13 mouse cellular contexts compared by ENCODE assay signal in genomic region chr12:118186120-118186880, GRCm38 (mm10). TPM values are rescaled to one million over a fixed set of nuclear protein-coding genes. Genes with fewer than 3 reads are reported as not detected.
DNase-seq lines count a peak whose midpoint lies in the region; ATAC-seq and TF ChIP-seq lines count a peak whose summit lies in the region.
"Had no signal": no experiment of that assay in that cellular context is flagged by ENCODE, and none has a peak within 500 bp of the region (broad histone marks: within the 10 kb centered on the region; RNA-seq: fewer than 3 reads in every experiment).

No protein-coding gene starts in this region.

- TF ChIP-seq EP300 in heart, postnatal 0 days (IDR thresholded peaks at IDR 0.05; ENCODE audit: low read depth): no peak

- H3K9ac ChIP-seq in heart, postnatal 0 days (replicated peaks; ENCODE audit: low read depth, low read length): no peak overlapping the region
- no peak overlapping the region for H3K9ac ChIP-seq in intestine, embryonic 16.5 days (ENCODE audit: low read depth, low read length)
- H3K9ac ChIP-seq in liver, embryonic 15.5 days: no peak overlapping the region
- H3K9ac ChIP-seq in forebrain, embryonic 16.5 days (replicated peaks; ENCODE audit: low read depth, low read length): no peak overlapping the region
- H3K9ac ChIP-seq: neural tube, embryonic 15.5 days had no signal

- 0 out of 2 replicates have a peak, but pooled peaks cover 3% of the 10 kb centered on the region for H3K4me1 ChIP-seq in heart, postnatal 0 days (ENCODE audit: control insufficient read depth, insufficient read depth)
- peaks cover 21% of the 10 kb centered on the region for H3K4me1 ChIP-seq in intestine, embryonic 16.5 days (ENCODE audit: control insufficient read depth, insufficient read depth, low read length)
- H3K4me1 ChIP-seq in liver, embryonic 15.5 days (replicated peaks): 0 out of 2 replicates have a peak, but pooled peaks cover 13% of the 10 kb centered on the region
- peaks cover 13% of the 10 kb centered on the region for H3K4me1 ChIP-seq in cerebellum, adult 2 months (ENCODE audit: control insufficient read depth, insufficient read depth, low read length)
- H3K4me1 ChIP-seq in forebrain, embryonic 16.5 days (replicated peaks; ENCODE audit: control insufficient read depth, insufficient read depth, low read length): no peaks in the 10 kb centered on the region

- no peak for TF ChIP-seq POLR2A in cerebellum, adult 2 months (IDR thresholded peaks at IDR 0.05; ENCODE audit: borderline replicate concordance, insufficient read depth, low read length)

- H3K4me3 ChIP-seq in heart, postnatal 0 days (ENCODE audit: low read depth, low read length): no peak overlapping the region
- no peak overlapping the region for H3K4me3 ChIP-seq in intestine, embryonic 16.5 days (ENCODE audit: low read length)
- no peak overlapping the region for H3K4me3 ChIP-seq in liver, embryonic 15.5 days (replicated peaks)
- H3K4me3 ChIP-seq in cerebellum, adult 2 months (replicated peaks; ENCODE audit: insufficient read depth, low read depth, low read length): no peak overlapping the region
- no peak overlapping the region for H3K4me3 ChIP-seq in forebrain, embryonic 16.5 days (replicated peaks; ENCODE audit: low read length)
- H3K4me3 ChIP-seq: neural tube, embryonic 15.5 days had no signal

- no peak; the same call in 1 of the 2 replicates for ATAC-seq in heart, postnatal 0 days (ENCODE audit: insufficient read depth, low read depth)
- peak; percentile 76 for ATAC-seq in intestine, embryonic 16.5 days
- ATAC-seq in liver, embryonic 15.5 days (ENCODE audit: insufficient read depth): peak; percentile 77
- no peak for ATAC-seq in forebrain, embryonic 16.5 days
- ATAC-seq: midbrain, embryonic 16.5 days had no signal

- no peak overlapping the region for H3K27ac ChIP-seq in heart, postnatal 0 days (ENCODE audit: low read depth)
- H3K27ac ChIP-seq in intestine, embryonic 16.5 days (ENCODE audit: low read length): peak overlapping the region; percentile 81
- H3K27ac ChIP-seq in liver, embryonic 15.5 days (replicated peaks): no peak overlapping the region
- H3K27ac ChIP-seq in cerebellum, adult 2 months (ENCODE audit: insufficient read depth, low read length): no peak overlapping the region
- no peak overlapping the region for H3K27ac ChIP-seq in forebrain, embryonic 16.5 days (ENCODE audit: low read length)
- H3K27ac ChIP-seq: neural tube, embryonic 15.5 days had no signal

- H3K4me2 ChIP-seq in heart, postnatal 0 days (ENCODE audit: low read depth, low read length): no peak overlapping the region
- H3K4me2 ChIP-seq in intestine, embryonic 16.5 days (ENCODE audit: low read depth, low read length): 0 out of 2 replicates have a peak overlapping the region, but pooled peaks have one; percentile 0
- H3K4me2 ChIP-seq in liver, embryonic 15.5 days: no peak overlapping the region
- no peak overlapping the region for H3K4me2 ChIP-seq in forebrain, embryonic 16.5 days (ENCODE audit: low read length)
- H3K4me2 ChIP-seq: neural tube, embryonic 15.5 days had no signal

- 0 out of 2 replicates have a peak, but pooled peaks cover 3% of the 10 kb centered on the region for H3K27me3 ChIP-seq in heart, postnatal 0 days (ENCODE audit: control insufficient read depth, insufficient read depth, low read length)
- no peaks in the 10 kb centered on the region for H3K27me3 ChIP-seq in intestine, embryonic 16.5 days (replicated peaks; ENCODE audit: control insufficient read depth, insufficient read depth, low read length)
- no peaks in the 10 kb centered on the region for H3K27me3 ChIP-seq in liver, embryonic 15.5 days
- H3K27me3 ChIP-seq in cerebellum, adult 2 months (ENCODE audit: control insufficient read depth, insufficient read depth, low read length): no peaks in the 10 kb centered on the region
- no peaks in the 10 kb centered on the region for H3K27me3 ChIP-seq in forebrain, embryonic 16.5 days (replicated peaks; ENCODE audit: control insufficient read depth, insufficient read depth, low read length)

- H3K36me3 ChIP-seq in heart, postnatal 0 days (replicated peaks; ENCODE audit: control insufficient read depth, insufficient read depth, low read length): no peaks in the 10 kb centered on the region
- no peaks in the 10 kb centered on the region for H3K36me3 ChIP-seq in intestine, embryonic 16.5 days (ENCODE audit: control insufficient read depth, insufficient read depth, low read length)
- no peaks in the 10 kb centered on the region for H3K36me3 ChIP-seq in liver, embryonic 15.5 days (replicated peaks)
- H3K36me3 ChIP-seq in forebrain, embryonic 16.5 days (ENCODE audit: control insufficient read depth, insufficient read depth): no peaks in the 10 kb centered on the region
- H3K36me3 ChIP-seq: neural tube, embryonic 15.5 days had no signal

- peak; percentile 34 for DNase-seq in heart, postnatal 0 days (ENCODE audit: low spot score)
- no peak for DNase-seq in heart, adult 18-20 months
- DNase-seq in adipocyte (ENCODE audit: low spot score): peak; percentile 4
- DNase-seq in frontal cortex, postnatal 25 days (ENCODE audit: low spot score in 2 of 2): no peak
- DNase-seq in cerebellum, adult 2 months: no peak
- DNase-seq: gastrocnemius, postnatal 36 days; right cerebral cortex, postnatal 4 days had no signal

- WGBS in heart, postnatal 0 days: 36% methylated on average over 4 of the region's 4 CpGs
- 11% methylated on average over 4 of the region's 4 CpGs for WGBS in intestine, embryonic 16.5 days
- WGBS in liver, embryonic 15.5 days (ENCODE audit: insufficient replicate concordance): 47% methylated on average over 4 of the region's 4 CpGs
- WGBS in cerebellum, adult 2 months: 75% methylated on average over 4 of the region's 4 CpGs
- 35% methylated on average over 4 of the region's 4 CpGs for WGBS in forebrain, embryonic 16.5 days

- no peaks in the 10 kb centered on the region for H3K9me3 ChIP-seq in heart, postnatal 0 days (replicated peaks; ENCODE audit: control insufficient read depth, low read length)
- no peaks in the 10 kb centered on the region for H3K9me3 ChIP-seq in intestine, embryonic 16.5 days (ENCODE audit: control insufficient read depth, low read length)
- H3K9me3 ChIP-seq in liver, embryonic 15.5 days (replicated peaks): no peaks in the 10 kb centered on the region
- H3K9me3 ChIP-seq in forebrain, embryonic 16.5 days (ENCODE audit: control insufficient read depth, low read length): no peaks in the 10 kb centered on the region
- H3K9me3 ChIP-seq: neural tube, embryonic 15.5 days had no signal

- no peak for TF ChIP-seq CTCF in heart, postnatal 0 days (IDR thresholded peaks at IDR 0.05; ENCODE audit: low read depth)
- TF ChIP-seq CTCF in cerebellum, adult 2 months (IDR thresholded peaks at IDR 0.05; ENCODE audit: borderline replicate concordance, insufficient read depth, low read depth, low read length): no peak

RNA-seq across cellular contexts. Expression of gene Dnah11, which starts 12.5 kb away (rescaled TPM):
- not detected in 2 replicates for total RNA-seq in heart, postnatal 0 days (2014; rRNA removed; ENCODE audit: low replicate concordance)
- polyA plus RNA-seq in heart, postnatal 0 days (2015; fragmentation: Nextera tagmentation; extraction: Ambion mirVana): 0.03 TPM in 1 of 2 replicates, not detected in the other
- total RNA-seq in heart, adult 18-20 months (2021): under 1 TPM in 1 of 2 experiments, not detected in 1; 0.18 TPM
- 0.09 and 0.15 TPM in 2 replicates for polyA plus RNA-seq in intestine, embryonic 16.5 days (2015; fragmentation: Nextera tagmentation; extraction: Ambion mirVana)
- 0.03 and 0.13 TPM in 2 replicates for polyA plus RNA-seq in liver, embryonic 15.5 days (2015; fragmentation: Nextera tagmentation; extraction: Ambion mirVana)
- 7.5 and 10.0 TPM in 2 replicates for polyA plus RNA-seq in cerebellum, adult 2 months (2012; rRNA removed)
- polyA plus RNA-seq in forebrain, embryonic 16.5 days (2015; fragmentation: Nextera tagmentation; extraction: Ambion mirVana): 0.13 and 0.26 TPM in 2 replicates
- total RNA-seq: gastrocnemius, postnatal 36 days; heart, postnatal 25 days had no signal

Comparison
In these comparisons a context has a peak if more than half of its experiments do, and no peak if none do; other contexts are left out.
1. DNase-seq: peak in heart, postnatal 0 days (single experiment) and adipocyte (single experiment); none in heart, adult 18-20 months (0 of 2), frontal cortex, postnatal 25 days (0 of 2) and cerebellum, adult 2 months (0 of 2).
2. ATAC-seq: peak in intestine, embryonic 16.5 days (single experiment) and liver, embryonic 15.5 days (single experiment); none in heart, postnatal 0 days (single experiment) and forebrain, embryonic 16.5 days (single experiment).